Mouse (Mus musculus) hindbrain, embryonic 11.5 days (tissue): ENCODE results near the gene Bri3. TPM values are rescaled to one million over a fixed set of nuclear protein-coding genes. Genes with fewer than 3 reads are reported as not detected.

Source experiments
- ATAC-seq: fragments of 200-750 bp; cut with Nextera tagmentation; 2 replicates; pipeline ENCODE4 v1.8.0; 2017; ENCODE audit warnings: mild to moderate bottlenecking, moderate TSS enrichment, moderate library complexity; ENCODE audit not compliant: low FRiP score
- DNase-seq: peaks from one replicate; pipeline ENCODE4 v3.0.0-alpha.2; 2015; ENCODE audit warnings: low spot score
- H3K27ac ChIP-seq: fragments of 300-500 bp; sonication (generic); 2 replicates; pipeline ENCODE4 v1.5.1; 2014; ENCODE audit warnings: mild to moderate bottlenecking, low read depth, low read length
- H3K27me3 ChIP-seq: fragments of 300-500 bp; sonication (generic); 2 replicates; pipeline ENCODE4 v1.6.1; 2014; ENCODE audit warnings: mild to moderate bottlenecking, low read length, moderate library complexity, mixed read lengths; ENCODE audit not compliant: control insufficient read depth, insufficient read depth
- H3K36me3 ChIP-seq: fragments of 300-500 bp; sonication (generic); 2 replicates; pipeline ENCODE4 v1.6.1; 2014; ENCODE audit warnings: mild to moderate bottlenecking, low read length, moderate library complexity, mixed read lengths; ENCODE audit not compliant: control insufficient read depth, insufficient read depth
- H3K4me1 ChIP-seq: fragments of 300-500 bp; sonication (generic); replicated peaks from 2 replicates; pipeline ENCODE4 v1.6.1; 2014; ENCODE audit warnings: low read length, mixed read lengths; ENCODE audit not compliant: control insufficient read depth, insufficient read depth
- H3K4me2 ChIP-seq: fragments of 300-500 bp; sonication (generic); replicated peaks from 2 replicates; pipeline ENCODE4 v1.6.1; 2014; ENCODE audit warnings: mild to moderate bottlenecking, low read depth, low read length
- H3K4me3 ChIP-seq: fragments of 300-500 bp; sonication (generic); 2 replicates; pipeline ENCODE4 v1.5.1; 2014; ENCODE audit warnings: low read depth, low read length
- H3K9ac ChIP-seq: fragments of 300-500 bp; sonication (generic); 2 replicates; pipeline ENCODE4 v1.6.1; 2014; ENCODE audit warnings: low read depth, low read length
- H3K9me3 ChIP-seq: fragments of 300-500 bp; sonication (generic); 2 replicates; pipeline ENCODE4 v1.6.1; 2016; ENCODE audit warnings: low read length; ENCODE audit not compliant: control insufficient read depth
- WGBS: fragments of 180-500 bp; shearing (Covaris S2); extraction: QIAGEN DNeasy Blood & Tissue Kit; methylation state at CpG from one replicate; pipeline ENCODE4 v1.1.7; 2014; 5-methylcytosine and 5-hydroxymethylcytosine counted together
- polyA plus RNA-seq: library from polyadenylated mRNA; unstranded; fragments of >200 nt; fragmentation: Nextera tagmentation; extraction: Ambion mirVana; gene quantifications from 2 replicates; pipeline ENCODE4 v1.2.1, GENCODE M21; 2014

Bri3 gene
- polyA plus RNA-seq, 1 experiment from 2014 or later: 126 TPM

GRCm38 (mm10) chr5:144223899-144224816 is 20.1 kb upstream of the Bri3 start:
- H3K4me3 ChIP-seq: peak overlapping the region; percentile 75
- no peaks in the 10 kb centered on the region for H3K27me3 ChIP-seq
- H3K4me1 ChIP-seq: peaks cover 5% of the 10 kb centered on the region
- peak overlapping the region; percentile 63 for H3K9ac ChIP-seq
- DNase-seq (no peak), ATAC-seq (peak; percentile 48)
- 29% methylated on average over 18 of the region's 18 CpGs for WGBS
- H3K36me3 ChIP-seq: no peaks in the 10 kb centered on the region
- peak overlapping the region; percentile 40; the same call in 1 of the 2 replicates for H3K27ac ChIP-seq
- no peaks in the 10 kb centered on the region for H3K9me3 ChIP-seq
- H3K4me2 ChIP-seq: peak overlapping the region; percentile 50

GRCm38 (mm10) chr5:144226220-144226619 is 18.0 kb upstream of the Bri3 start:
- 24% methylated on average over 11 of the region's 11 CpGs for WGBS
- H3K9me3 ChIP-seq: no peaks in the 10 kb centered on the region
- no peak overlapping the region for H3K27ac ChIP-seq
- no peak overlapping the region for H3K4me3 ChIP-seq
- no peaks in the 10 kb centered on the region for H3K36me3 ChIP-seq
- DNase-seq: no peak
- peaks cover 5% of the 10 kb centered on the region for H3K4me1 ChIP-seq
- no peak for ATAC-seq
- no peak overlapping the region for H3K9ac ChIP-seq
- H3K4me2 ChIP-seq: no peak overlapping the region
- no peaks in the 10 kb centered on the region for H3K27me3 ChIP-seq

DNA sequence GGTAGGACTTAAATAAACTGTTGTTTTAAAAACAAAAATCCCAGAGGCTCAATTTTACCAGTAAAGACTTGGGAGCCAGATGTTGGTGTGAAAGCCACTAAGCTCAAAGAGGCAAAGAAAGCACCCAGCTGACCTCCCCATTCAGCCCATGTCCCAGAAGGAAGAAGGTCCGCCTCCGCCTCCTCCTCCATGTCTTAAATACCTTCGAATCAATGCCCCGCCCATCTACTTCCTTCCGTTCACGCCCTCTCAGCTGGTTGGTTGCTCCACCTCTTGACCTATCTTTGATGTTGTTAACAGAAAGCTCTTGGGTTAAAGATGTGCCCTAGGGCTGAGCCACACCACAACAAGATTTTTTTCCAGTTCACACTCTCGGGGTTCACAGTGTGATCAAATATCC is 14.0 kb upstream of the Bri3 start:
- Histone ChIP-seq H3K27ac (no peak overlapping the region), H3K36me3 (no peaks in the 10 kb centered on the region), H3K27me3 (no peaks in the 10 kb centered on the region), H3K4me2 (no peak overlapping the region), H3K9me3 (no peaks in the 10 kb centered on the region), H3K4me3 (no peak overlapping the region), H3K9ac (no peak overlapping the region), H3K4me1 (no peaks in the 10 kb centered on the region)
- 88% methylated on average over 7 of the region's 7 CpGs for WGBS
- DNase-seq (no peak), ATAC-seq (no peak)

- Histone ChIP-seq H3K9ac (no peak overlapping the region), H3K4me3 (no peak overlapping the region), H3K27ac (no peak overlapping the region), H3K9me3 (no peaks in the 10 kb centered on the region), H3K27me3 (no peaks in the 10 kb centered on the region), H3K4me2 (no peak overlapping the region), H3K36me3 (no peaks in the 10 kb centered on the region), H3K4me1 (no peaks in the 10 kb centered on the region)
- ATAC-seq (no peak), DNase-seq (no peak)
- WGBS: 100% methylated on average over 1 of the region's 1 CpGs
Observed at GRCm38 (mm10) chr5:144231410-144231809, 12.8 kb upstream of the Bri3 start.

DNA sequence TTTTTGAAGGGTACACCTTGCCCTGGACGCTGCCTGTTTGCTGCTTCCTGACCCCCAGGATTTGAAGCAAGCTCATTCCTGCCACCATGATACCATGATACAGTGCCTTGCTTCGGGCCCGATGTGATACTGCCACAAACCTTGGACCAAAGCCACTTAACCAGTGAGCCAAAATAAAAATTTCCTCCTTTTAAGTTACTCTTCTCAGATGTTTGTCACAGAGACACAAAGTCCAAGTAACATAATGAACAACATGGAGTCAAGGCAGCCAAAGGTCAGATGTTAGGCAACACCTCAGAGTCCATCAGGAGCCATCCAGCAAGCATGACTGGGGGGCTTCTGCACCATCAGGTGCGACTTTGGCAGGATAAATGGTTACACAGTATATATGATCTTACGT is 11.7 kb upstream of the Bri3 start:
- no peaks in the 10 kb centered on the region for H3K27me3 ChIP-seq
- H3K9ac ChIP-seq: no peak overlapping the region
- H3K4me2 ChIP-seq: no peak overlapping the region
- no peaks in the 10 kb centered on the region for H3K36me3 ChIP-seq
- ATAC-seq: no peak
- no peak for DNase-seq
- no peak overlapping the region for H3K4me3 ChIP-seq
- 80% methylated on average over 5 of the region's 5 CpGs for WGBS
- no peak overlapping the region for H3K27ac ChIP-seq
- no peaks in the 10 kb centered on the region for H3K9me3 ChIP-seq
- H3K4me1 ChIP-seq: no peaks in the 10 kb centered on the region

DNA sequence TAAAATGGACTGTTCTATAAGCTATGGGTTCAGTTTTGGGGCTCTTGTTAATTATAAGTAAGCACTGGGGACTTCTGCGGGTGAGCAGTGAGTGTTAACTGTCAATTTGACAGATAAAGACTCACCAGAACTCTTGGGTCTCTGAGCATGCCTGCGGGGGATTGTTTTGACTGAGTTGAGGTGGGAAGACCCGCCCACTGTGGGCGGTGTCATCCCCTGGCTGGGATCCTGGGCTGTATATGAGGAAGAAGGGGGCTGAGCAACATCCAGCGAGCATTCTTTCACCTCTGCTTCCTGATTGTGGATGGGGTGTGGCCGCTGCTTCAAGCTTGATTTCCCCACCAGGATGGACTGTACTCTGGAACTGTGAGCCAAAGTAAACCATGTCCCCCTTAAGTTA is 10.0 kb upstream of the Bri3 start:
- H3K4me1 ChIP-seq: no peaks in the 10 kb centered on the region
- H3K4me3 ChIP-seq: no peak overlapping the region
- no peak overlapping the region for H3K4me2 ChIP-seq
- H3K27ac ChIP-seq: no peak overlapping the region
- H3K9ac ChIP-seq: no peak overlapping the region
- DNase-seq (no peak), ATAC-seq (no peak)
- H3K9me3 ChIP-seq: no peaks in the 10 kb centered on the region
- 76% methylated on average over 6 of the region's 6 CpGs for WGBS
- H3K36me3 ChIP-seq: no peaks in the 10 kb centered on the region
- H3K27me3 ChIP-seq: no peaks in the 10 kb centered on the region

DNA sequence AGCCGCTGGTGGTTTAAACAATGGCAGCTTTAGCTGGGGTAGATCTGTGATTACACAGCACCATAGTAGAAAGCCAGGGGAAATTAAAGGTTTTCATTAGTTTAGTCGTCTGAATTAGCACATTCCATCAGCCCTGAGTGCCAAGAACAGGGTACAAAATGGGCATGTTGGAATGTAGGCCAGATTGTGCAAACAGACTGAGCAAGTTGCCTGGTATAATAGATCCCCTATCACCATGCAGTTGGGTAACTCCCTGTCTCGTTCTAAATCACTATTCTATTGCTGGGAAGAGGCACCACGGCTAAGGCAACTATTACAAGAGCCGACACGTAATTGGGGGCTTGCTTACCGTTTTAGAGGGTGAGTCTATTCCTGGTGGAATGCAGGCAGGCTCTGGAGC is 9.5 kb upstream of the Bri3 start:
- no peak overlapping the region for H3K4me2 ChIP-seq
- H3K27ac ChIP-seq: no peak overlapping the region
- H3K9me3 ChIP-seq: no peaks in the 10 kb centered on the region
- 90% methylated on average over 7 of the region's 7 CpGs for WGBS
- no peaks in the 10 kb centered on the region for H3K27me3 ChIP-seq
- DNase-seq (no peak), ATAC-seq (no peak)
- H3K9ac ChIP-seq: no peak overlapping the region
- no peak overlapping the region for H3K4me3 ChIP-seq
- no peaks in the 10 kb centered on the region for H3K4me1 ChIP-seq
- no peaks in the 10 kb centered on the region for H3K36me3 ChIP-seq

DNA sequence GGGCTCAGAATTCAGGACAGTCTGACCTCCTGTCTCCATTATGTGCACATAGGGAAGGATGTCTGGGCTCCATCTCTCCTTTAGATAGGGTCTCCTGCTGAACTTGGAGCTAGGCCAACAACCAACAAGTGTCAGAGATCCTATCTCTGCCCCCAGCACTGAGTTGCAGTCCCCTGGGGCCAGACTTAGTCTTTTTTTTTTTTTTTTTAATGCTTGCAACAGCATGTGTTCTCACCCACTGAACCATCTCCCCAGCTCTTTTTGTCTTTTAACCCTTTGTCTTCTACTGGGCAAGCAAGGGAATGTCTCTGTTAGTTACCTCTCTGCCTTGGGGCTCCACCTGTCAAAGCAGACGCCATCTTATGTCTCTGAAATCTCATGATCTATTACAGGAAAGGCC is 5.3 kb upstream of the Bri3 start:
- no peak overlapping the region for H3K4me3 ChIP-seq
- H3K9me3 ChIP-seq: no peaks in the 10 kb centered on the region
- H3K36me3 ChIP-seq: no peaks in the 10 kb centered on the region
- H3K4me2 ChIP-seq: no peak overlapping the region
- H3K4me1 ChIP-seq: no peaks in the 10 kb centered on the region
- no peak overlapping the region for H3K27ac ChIP-seq
- no peak for DNase-seq
- H3K27me3 ChIP-seq: no peaks in the 10 kb centered on the region
- H3K9ac ChIP-seq: no peak overlapping the region
- WGBS: 74% methylated on average over 1 of the region's 1 CpGs
- ATAC-seq: no peak

DNA sequence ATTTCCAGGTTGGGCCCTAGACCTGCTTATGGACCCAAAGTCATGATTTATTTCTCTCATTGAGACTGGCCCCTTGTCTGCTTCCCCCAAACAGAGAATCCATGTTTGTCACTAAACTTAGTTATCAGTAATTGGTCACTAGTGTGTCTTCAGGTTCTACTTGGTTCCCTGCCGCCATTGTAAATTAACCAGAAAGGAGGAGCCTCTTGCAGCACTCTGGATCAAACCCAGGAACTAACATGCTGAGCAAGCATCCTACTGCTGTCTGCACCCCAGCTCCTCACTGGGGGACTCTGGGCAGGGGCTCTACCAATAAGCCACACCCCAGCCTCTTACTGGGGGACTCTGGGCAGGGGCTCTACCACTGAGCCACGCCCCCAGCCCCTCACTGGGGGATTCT is 1.4 kb downstream of the Bri3 start:
- Histone ChIP-seq H3K4me2 (no peak overlapping the region), H3K27me3 (no peaks in the 10 kb centered on the region), H3K36me3 (no peaks in the 10 kb centered on the region), H3K4me1 (no peaks in the 10 kb centered on the region), H3K4me3 (no peak overlapping the region), H3K9ac (no peak overlapping the region), H3K27ac (no peak overlapping the region), H3K9me3 (no peaks in the 10 kb centered on the region; the same call in 1 of the 2 replicates)
- no peak for DNase-seq
- WGBS: 79% methylated on average over 2 of the region's 2 CpGs
- ATAC-seq: no peak
